Mouse (Mus musculus): Measurements from ENCODE around the gene Nkx3-2.

Gene Nkx3-2

GRCm38 (mm10) chr5:41762141-41762946 is 2.0 kb downstream of the Nkx3-2 start:
- no peak for DNase-seq (ENCODE audit: low spot score)

GRCm38 (mm10) chr5:41761509-41762140 is 2.7 kb downstream of the Nkx3-2 start:
- DNase-seq (ENCODE audit: low spot score) = no peak

- DNase-seq (ENCODE audit: low spot score) = no peak
Measured at GRCm38 (mm10) chr5:41760831-41761508, 3.3 kb downstream of the Nkx3-2 start.

GRCm38 (mm10) chr5:41760071-41760470 is 4.2 kb downstream of the Nkx3-2 start:
- no peak for DNase-seq (ENCODE audit: low spot score)

GRCm38 (mm10) chr5:41758671-41759639 is 5.3 kb downstream of the Nkx3-2 start:
- no peak for DNase-seq (ENCODE audit: low spot score)

- no peak for DNase-seq (ENCODE audit: low spot score)
Measured at GRCm38 (mm10) chr5:41757338-41757737, 7.0 kb downstream of the Nkx3-2 start.

- DNase-seq (ENCODE audit: low spot score) = no peak
Measured at GRCm38 (mm10) chr5:41756396-41756795, 7.9 kb downstream of the Nkx3-2 start.

- DNase-seq (ENCODE audit: low spot score) = no peak
Measured at GRCm38 (mm10) chr5:41755373-41755960, 8.8 kb downstream of the Nkx3-2 start.

- DNase-seq (ENCODE audit: low spot score) = no peak
Measured at GRCm38 (mm10) chr5:41754836-41755235, 9.5 kb downstream of the Nkx3-2 start.

GRCm38 (mm10) chr5:41754226-41754775 is 10.0 kb downstream of the Nkx3-2 start:
- DNase-seq (ENCODE audit: low spot score) = no peak

- DNase-seq (ENCODE audit: low spot score) = no peak
Measured at GRCm38 (mm10) chr5:41752721-41753120, 11.6 kb downstream of the Nkx3-2 start.

- DNase-seq (ENCODE audit: low spot score) = no peak
Measured at GRCm38 (mm10) chr5:41744898-41745780, 19.2 kb downstream of the Nkx3-2 start.

- DNase-seq (ENCODE audit: low spot score) = no peak
Measured at GRCm38 (mm10) chr5:41744234-41744633, 20.1 kb downstream of the Nkx3-2 start.

- DNase-seq (ENCODE audit: low spot score) = no peak
Measured at GRCm38 (mm10) chr5:41738817-41739216, 25.5 kb downstream of the Nkx3-2 start.

- no peak for DNase-seq (ENCODE audit: low spot score)
Measured at GRCm38 (mm10) chr5:41737039-41737438, 27.3 kb downstream of the Nkx3-2 start.

- no peak for DNase-seq (ENCODE audit: low spot score)
Measured at GRCm38 (mm10) chr5:41727017-41727416, 37.3 kb downstream of the Nkx3-2 start.

- no peak for DNase-seq (ENCODE audit: low spot score)
Measured at GRCm38 (mm10) chr5:41725573-41725972, 38.7 kb downstream of the Nkx3-2 start.
